Mouse (Mus musculus) kidney, embryonic 15.5 days (tissue): ENCODE data around the gene Gm10681. TPM values are rescaled to one million over a fixed set of nuclear protein-coding genes. Genes with fewer than 3 reads are reported as not detected.

Experiments
- polyA plus RNA-seq: library from polyadenylated mRNA; unstranded; fragments of >200 nt; fragmentation: Nextera tagmentation; extraction: Ambion mirVana; gene quantifications from 2 replicates; pipeline ENCODE4 v1.2.1, GENCODE M21; 2015

Gene Gm10681
- polyA plus RNA-seq, 1 experiment from 2014 or later: 57.4 TPM

Other genes with a start within 250 kb of the Gm10681 start
- 485 and 491 TPM in 2 replicates for gene Phgdh, start 248.8 kb downstream of the Gm10681 start, polyA plus RNA-seq
- gene Zfp697, start 206.3 kb downstream of the Gm10681 start, polyA plus RNA-seq: 14.4 and 16.6 TPM in 2 replicates
- gene Gm4450, start 131.7 kb downstream of the Gm10681 start, polyA plus RNA-seq: 25.8 and 26.4 TPM in 2 replicates
- 30.2 and 36.1 TPM in 2 replicates for gene Hsd3b4, start 78.3 kb downstream of the Gm10681 start, polyA plus RNA-seq
- not detected in 2 replicates for gene Hsd3b5, start 41.4 kb upstream of the Gm10681 start, polyA plus RNA-seq
- 0.04 and 0.12 TPM in 2 replicates for gene Hsd3b2, start 135.7 kb upstream of the Gm10681 start, polyA plus RNA-seq
- gene Hsd3b3, start 174.3 kb upstream of the Gm10681 start, polyA plus RNA-seq: 0.66 and 0.87 TPM in 2 replicates
- 1.8 and 2.6 TPM in 2 replicates for gene Hsd3b6, start 225.6 kb upstream of the Gm10681 start, polyA plus RNA-seq